Mouse (Mus musculus) layer of hippocampus, postnatal 10 days (tissue): ENCODE measurements around the gene Ampd2. TPM values are rescaled to one million over a fixed set of nuclear protein-coding genes. Genes with fewer than 3 reads are reported as not detected.

ENCODE experiments used
- DNase-seq, 2 experiments: peaks; one replicate each; pipeline ENCODE4 v3.0.0; 2021; ENCODE audit warnings: low spot score in 2 of 2
- total RNA-seq, 2 experiments: library from RNA; stranded (reverse); gene quantifications; 2 replicates each; pipeline ENCODE4 v1.2.3; 2021

The Ampd2 gene
- total RNA-seq, 2 experiments from 2014 or later = 48.4 to 58.8 TPM

DNA sequence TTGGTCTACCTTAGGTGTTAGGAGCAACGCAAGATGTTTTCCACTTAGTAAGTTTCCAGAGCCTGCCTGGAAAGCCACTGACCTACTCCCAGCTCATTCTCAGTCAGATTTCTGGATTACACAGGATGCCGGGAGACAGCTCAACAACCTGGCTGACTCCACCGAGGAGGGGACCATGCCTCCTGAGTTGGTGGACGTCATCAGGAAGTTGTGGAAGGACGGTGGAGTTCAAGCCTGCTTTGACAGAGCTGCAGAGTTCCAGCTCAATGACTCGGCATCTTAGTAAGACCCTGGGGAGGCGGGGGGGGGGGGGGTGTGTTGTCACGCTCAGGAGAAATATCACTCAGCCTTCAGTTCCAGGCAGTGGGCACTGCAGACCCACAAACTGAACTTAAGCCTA is 9.8 kb upstream of the Ampd2 start:
- DNase-seq = no peak

DNA sequence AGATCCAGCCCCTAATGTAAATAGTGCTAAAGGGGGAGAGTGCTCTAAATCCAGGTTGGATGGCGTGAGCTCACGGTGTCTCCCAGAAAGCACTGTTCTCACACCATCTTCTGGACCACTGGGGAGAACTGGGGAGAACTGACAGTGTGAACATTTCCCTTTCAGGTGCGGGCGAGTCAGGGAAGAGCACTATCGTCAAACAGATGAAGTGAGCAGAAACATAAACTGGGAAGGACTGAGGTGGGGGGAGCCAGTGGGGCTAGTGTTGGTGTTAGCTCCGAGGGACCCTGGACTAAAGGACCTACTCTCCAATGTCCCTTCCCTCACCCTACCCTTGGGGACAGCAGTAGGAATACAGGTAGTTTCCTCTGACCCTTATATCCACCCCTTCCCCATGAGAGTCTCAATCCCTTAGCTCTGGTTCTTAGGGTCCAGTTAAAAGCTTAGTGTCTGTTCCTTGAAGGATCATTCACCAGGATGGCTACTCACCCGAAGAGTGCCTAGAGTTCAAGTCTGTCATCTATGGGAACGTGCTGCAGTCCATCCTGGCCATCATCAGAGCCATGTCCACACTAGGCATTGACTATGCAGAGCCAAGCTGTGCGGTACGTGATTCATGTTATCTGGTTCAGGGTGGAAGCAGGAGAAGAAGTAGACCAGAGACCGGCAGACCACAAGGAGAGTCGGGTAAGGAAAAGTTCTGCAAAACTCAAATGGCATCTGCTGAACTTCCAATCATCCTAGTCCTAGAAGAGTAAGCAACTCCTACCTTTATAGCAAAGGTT is 8.7 kb upstream of the Ampd2 start:
- no peak for DNase-seq

DNA sequence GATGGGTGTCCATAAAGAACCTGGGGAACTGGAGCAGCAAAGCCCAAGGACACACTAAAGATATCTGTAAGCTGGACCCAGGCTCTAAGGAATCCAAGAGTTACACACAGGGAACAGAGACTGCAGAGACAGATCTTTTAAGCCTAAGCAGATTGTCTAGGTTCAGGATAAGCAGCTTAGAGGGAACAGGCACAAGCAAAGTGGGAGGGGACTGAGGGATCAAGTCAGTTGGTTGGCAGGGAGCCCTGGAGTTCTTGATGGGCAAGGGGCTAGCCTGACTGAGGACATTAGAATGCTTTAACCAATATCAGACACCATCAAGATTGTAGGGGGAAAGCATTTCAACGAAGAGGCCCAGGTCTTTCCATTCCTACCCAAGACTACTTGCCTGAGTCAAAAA is 7.7 kb upstream of the Ampd2 start:
- DNase-seq = no peak

DNA sequence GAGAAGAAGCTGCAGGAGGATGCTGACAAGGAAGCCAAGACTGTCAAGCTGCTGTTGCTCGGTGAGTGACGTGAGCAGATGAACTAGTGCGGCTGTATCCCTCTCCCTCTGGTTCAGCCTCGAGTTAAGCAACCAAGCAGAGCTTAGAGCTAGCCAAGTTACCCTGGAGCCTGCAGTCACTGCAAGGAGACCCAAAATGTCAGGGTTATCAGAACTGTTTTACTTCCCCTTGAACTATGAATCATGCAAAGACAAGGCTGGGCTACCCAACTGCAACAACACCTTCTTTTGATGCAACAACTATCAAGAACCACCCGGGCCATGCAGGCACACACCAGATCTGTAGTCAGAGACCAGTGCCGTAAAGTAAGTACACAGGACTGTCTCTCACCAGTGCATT is 6.9 kb upstream of the Ampd2 start:
- no peak for DNase-seq

DNA sequence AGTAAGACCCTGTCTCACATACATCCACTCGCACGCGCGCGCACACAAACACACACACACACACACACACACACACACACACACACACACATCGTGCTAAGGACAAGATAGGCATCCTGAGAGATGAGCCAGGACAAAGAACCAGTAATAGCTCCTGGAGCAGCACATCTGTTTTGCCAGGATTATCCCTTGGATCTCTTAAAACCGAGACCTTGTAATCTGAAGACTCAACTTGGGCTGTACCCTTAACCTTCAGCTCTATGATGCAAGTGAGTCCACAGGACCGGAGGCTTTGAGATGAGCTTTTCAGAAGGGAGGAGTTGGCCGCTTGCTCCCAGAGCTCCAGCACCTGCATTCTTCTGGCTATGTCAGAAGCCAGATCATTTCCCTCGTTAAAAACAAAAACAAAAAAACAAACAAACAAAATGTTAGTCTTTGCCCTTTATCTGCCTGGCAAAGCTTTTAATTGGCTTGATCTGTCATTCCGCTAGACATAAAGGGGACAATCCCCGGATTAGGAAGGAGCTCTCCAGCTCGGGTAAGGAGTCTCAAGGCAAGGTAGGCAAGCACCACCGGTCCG is 6.2 kb upstream of the Ampd2 start, which contains the start of gene Gnat2:
Gene Gnat2, plus strand, starts transcription at position 254 of the 580 bp plus-strand sequence.
- no peak for DNase-seq

DNA sequence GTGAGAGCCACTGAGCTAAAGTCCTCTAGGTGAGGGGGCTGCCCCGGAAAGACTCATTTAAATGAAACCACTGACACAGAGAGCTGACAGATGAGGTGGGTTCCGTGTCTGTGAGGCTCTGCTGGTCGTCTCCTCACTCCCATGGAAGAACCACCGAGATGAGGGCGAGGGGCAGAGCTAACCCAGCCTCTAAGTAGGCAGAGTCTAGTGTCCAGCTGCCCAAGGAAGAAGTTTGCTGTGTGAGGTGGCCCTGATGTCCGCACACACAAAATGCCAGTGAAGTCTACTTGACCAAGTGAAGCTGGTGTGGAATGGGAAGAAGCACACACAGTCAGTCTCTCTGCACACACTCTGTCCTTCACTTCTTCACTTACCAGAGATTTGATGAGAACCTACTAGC is 5.6 kb upstream of the Ampd2 start:
- no peak for DNase-seq

DNA sequence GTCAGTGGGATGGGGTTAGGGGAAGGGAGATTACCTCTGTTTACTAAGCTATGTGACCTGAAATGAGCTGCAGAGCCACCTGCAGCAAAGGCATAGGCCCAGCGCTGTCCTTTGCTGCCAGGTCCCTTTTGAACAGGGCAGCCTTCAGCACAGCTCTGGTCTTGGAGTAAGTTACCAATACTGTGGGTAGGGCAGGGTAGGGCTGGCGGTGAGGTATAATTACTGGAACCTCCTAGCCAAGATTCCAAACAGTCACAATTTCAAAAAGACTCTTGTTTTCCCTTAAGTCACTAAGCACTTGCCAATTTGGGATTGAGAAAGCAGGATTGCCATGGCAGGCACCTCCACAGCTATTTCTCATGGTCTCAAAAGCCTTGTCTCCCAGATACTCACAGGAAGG is 4.1 kb upstream of the Ampd2 start:
- DNase-seq = no peak

DNA sequence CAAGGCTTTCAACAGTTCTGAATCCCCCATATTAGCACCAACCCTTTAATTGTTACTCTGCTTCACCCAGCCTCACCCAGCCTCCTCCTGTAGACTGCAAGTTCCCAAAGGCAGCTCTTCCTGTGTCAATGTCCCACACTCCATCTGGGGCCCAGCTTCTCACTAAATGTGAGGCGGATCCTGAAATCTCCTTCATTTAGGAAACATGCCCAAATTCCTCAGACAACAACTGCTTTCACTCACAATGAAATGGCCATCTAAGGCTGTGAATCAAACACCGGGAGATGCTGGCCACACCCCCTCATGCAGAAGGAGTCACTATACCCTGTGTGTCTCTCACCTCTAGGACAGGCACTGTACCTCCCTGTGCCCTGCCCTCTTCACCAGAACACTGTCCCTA is 3.5 kb upstream of the Ampd2 start:
- no peak for DNase-seq

DNA sequence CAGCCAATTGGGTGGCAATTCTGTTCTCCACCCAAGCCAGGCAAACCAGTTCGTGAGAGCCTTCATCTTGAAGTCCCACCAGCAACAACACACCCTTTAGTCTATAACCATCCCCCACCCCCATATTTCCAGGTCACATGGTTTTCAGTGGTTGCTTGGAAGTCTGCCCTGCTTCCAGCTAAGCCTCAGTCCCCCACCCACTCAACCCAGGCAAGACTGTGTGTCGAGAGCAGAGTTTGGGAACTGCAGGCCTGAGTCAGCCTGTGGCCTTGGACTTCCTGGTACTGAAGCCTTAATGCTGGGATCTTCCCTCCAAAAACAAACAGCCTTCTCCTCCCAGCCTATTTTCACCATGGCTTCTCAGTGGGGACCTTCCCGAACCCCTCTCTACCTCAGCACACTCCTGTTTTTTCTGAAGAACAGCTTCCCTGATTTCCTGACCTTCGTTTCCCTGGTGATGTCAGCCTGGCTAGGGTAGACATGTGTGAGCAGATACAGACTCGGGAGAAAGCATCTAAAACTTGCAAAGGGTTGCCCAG is 2.5 kb upstream of the Ampd2 start:
- DNase-seq = no peak

DNA sequence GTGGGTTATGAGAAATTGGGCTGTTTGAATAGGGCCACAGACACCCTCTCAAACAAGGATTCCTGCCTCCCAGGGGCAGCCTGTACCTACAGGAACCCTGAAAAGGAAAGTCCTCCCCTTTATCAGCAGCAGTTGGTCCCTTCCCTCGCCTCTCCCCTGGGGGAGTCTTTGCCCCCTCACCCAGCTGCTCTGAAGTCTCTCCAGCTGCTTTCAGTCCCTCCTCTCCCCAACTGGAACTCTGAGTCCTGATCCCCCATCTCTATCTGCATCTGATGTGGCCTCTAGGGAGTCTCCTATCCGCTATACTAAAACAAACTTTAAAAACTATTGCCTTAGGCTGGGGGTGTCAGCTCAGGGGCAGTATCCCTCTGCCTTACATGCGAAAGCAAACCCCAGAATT is 878 bp upstream of the Ampd2 start:
- no peak for DNase-seq

DNA sequence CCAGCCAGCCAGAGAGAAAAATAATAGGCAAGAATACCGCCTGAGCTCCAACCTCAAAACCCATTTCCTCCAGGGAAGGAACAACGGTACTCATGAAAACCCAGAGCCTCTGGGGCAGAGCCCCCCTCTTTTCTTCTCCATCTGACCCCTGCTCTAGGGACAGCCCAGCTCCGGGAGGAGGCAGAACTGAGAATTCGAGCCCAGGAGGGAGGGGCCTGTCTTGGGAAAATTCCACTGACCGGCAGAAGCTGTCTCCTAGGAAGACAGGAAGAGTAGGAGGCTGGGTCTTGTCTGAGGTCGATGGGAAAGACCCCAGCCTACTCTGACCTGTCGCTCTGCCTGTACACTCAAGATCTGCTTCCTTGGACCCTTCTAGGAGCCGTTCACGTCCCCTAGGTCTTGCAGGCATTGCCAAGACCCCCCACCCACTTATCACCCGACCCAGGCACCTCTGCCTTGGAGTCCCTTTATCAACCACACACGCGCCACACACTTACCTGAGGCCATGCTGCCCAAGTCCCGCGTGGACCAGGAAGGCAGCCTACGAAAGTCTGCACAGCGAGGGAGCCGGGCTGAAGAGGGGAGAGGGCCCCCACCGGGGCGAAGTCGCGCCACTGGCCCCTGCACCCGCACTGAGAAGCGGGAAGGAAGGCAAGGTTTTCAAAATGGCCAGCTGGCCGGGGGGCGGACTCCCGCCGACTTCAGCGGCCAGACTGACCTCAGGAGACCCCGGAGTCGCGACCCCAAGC is 556 bp downstream of the Ampd2 start:
- DNase-seq = peak; percentile 50 to 66

DNA sequence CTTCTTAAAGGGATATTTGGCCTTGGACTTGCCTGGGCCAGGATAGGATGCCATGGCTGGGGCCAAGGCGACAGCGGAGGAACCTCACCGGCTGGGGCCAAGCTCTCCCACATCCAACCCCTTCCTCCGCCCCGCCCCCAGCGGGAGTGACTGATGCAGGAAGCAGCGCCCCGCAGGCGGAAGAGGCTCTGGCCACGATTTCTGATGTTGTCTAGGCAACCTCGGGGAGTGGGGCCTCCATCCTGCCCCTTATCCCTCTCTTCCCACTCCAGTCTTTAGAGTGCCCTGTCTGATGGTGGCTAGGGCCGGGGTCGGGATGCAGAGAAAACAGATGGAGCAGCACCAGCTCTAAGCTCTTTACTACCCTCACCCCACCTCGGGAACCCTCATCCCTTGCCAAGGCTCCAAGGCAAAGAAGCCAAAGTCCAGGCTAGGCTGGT is 1.1 kb downstream of the Ampd2 start:
- peak; percentile 89 to 94 for DNase-seq

DNA sequence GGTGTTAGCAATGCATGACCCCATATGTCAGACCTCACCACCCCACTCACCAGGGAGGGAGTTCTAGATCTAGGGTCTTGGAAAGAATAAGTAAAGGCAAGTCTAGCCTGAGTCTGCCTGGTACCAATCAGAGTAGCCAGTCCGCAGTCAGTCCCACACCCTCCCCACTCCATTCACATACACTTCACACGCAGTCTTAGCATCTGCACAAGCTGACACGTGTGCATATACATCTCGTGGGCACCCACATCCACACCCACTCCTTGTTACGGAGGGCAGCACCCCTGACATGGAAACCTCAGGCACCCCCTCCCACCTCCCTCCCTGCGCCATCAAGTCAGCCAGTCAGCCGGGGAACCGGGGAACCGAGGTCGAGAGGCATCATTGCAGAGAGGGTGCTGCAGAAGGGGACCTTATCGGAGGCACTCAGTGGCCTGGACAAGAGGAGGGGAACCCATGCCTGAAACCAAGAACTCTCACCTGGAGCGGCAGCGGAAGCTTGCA is 1.6 kb downstream of the Ampd2 start:
- DNase-seq = no peak

DNA sequence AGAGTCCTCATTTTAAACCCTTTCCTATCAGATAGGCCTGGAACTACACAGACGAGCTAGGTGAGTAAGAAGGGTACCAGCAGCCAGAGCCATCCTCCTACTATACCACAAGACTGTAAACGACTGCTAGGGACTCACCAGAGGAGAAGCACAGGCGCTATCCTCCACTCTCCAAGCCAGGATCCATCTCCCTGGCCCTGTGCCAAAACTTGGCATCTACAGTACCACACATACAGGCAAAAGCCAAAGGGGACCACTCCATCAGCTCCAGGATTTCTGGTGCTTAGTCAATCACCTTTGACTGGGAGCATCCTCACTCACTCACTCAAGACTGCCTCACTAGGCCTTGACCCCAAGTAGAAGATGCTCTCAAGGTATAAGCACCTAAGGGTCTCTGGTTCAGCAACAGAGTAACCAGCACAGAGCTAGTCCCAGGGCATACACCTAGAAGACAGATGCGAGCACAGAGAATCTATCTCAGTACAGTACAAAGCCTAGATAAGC is 2.5 kb downstream of the Ampd2 start:
- no peak for DNase-seq

DNA sequence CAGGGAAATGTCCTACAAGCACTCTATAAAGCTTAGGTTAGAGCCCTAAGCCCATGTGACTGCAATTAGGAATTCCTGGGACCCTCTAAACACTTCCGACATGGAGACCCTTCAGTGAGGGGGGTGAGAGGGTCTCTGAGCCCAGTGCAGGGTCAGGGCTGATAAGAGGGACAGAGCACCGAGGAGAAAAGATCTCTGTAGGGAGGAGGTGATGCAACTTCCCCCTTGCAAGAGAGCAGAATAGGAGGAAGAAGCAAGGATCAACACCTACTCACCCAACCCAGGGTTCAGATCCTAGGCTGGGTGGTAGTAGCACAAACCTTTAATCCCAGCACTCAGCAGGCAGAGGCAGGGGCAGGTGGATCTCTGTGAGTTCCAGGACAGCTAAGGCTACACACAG is 3.3 kb downstream of the Ampd2 start:
- DNase-seq = no peak

DNA sequence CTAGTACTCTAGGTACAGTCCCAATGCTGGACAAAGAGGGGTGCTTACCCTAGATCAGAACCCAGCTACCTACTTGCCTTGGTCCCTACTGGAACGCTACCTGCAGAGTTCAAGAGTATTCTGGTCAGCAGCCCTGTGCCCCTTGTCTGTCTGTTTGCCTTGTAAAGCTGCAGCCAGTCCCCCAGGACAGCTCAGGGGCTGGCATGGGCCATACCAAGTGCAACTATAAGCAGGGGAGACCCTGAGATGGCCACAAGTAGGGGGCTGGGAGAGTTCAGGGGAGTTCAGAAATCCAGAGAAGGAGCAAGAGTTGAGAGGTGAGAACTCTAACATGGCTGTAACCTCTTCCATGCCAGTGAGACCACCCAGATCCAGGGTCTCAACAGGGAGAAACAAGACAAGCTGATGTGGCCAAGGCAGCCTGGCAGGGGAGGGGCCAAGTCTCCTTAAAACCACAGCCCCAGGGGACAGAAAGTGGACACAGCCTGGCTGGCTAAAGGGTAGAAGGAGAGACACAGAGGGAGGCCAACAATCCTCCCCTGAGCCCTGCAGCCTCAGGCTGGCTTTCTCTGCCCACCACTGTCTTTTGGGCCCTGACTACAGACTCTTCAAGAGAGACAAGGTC is 4.1 kb downstream of the Ampd2 start:
- DNase-seq = no peak

DNA sequence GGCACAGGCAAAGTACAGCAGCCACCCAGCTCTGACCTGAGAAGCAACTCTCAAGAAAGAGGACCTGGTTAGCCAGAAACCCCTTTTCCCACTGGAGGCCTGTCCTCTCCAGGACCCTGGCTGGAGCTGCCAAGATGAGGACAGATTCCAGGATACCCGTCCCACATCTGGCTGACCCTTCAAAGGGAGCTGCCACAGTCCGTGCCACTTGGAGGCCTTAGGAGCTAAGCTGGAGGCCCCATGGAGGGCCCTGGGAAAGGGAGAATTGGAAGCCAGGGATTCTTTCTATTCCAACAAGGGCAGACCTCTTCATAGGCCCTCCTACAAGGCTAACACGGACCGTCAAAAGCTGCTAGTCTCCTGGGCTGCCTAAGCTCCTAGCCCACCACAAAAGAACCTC is 4.8 kb downstream of the Ampd2 start:
- DNase-seq = no peak

DNA sequence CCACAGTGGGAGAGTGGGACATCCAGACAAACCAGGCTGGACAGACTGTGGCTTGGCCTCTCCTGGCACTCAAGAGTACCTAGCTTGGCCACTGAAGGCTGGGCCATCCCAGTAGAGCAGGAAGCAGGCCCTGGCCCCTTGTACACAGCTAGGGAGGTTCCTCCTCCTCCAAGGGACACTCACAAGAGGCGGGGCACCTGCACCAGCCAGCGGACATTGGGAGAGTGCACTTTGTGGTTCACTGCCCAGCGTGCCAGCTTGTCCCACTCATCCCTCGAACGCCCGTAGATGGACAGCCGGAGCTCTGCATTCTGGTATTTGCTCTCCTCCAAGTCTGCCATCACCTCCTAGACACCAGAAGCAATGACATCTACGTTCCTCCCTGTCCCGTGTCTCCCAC is 9.6 kb downstream of the Ampd2 start:
- DNase-seq = no peak

DNA sequence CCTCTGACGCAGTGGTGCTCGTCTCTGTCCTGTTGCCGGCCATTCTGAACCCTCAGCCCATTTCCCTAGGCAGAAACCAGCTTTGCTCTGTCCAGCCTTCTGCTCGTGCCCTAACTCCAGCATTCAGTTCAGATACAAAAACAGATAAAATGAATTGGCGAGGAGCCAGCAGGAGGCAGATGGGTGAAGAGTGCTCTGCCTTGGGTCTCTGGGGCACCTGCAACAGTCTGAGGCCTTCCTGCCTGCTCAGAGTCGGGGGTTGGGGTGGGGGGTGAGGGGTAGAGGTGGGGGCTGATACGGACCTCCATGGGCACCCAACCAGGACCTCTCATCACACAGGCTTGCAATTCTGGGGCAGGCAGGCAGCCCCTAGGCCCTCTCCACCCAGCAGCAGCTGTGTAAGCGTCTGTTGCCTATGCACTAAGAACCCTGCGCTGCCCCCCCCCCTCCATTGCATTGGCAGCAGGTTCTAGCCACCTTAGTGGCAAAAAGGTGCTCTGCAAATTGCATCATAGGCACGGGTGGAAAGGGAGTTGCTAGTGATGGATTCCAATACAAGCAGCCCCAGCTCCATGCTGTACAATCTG is 13.4 kb downstream of the Ampd2 start:
- no peak for DNase-seq
